Mouse (Mus musculus): Measurements from ENCODE around the gene Tcl1b1. TPM values are rescaled to one million over a fixed set of nuclear protein-coding genes. Genes with fewer than 3 reads are reported as not detected.

Tcl1b1 gene
- not detected for polyA plus RNA-seq (2017; shearing (Covaris generic))

GRCm38 (mm10) chr12:105159390-105159789 is at the start of gene Tcl1b1:
Gene Tcl1b1 (plus strand): TSS chr12:105159690.

GRCm38 (mm10) chr12:105145714-105146113 is 13.8 kb upstream of the Tcl1b1 start, which contains the start of gene Tcl1b2:
Gene Tcl1b2 (plus strand): TSS chr12:105146014.

DNA sequence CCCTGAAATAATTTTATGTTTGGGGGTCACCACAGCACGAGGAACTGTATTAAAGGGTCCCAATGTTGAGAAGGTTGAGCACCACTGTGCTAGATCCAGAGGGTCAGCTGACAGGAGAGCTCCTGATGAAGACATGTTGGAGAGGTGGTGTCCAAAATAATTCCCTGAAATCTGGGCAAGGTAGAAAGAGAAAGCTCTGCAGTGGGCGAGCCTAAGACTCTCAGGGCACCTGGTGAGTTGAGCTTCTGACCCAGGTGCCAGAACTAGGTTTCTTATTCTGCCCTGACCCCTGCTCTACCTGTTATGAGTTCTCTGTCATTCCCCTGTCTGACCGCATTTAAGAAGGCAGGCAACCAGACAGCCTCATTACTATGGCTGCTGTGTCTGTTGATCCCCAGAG is 16.6 kb downstream of the Tcl1b1 start, which contains the start of gene Tcl1b5:
Gene Tcl1b5, plus strand, starts transcription at position 301 of the 400 bp plus-strand sequence.

GRCm38 (mm10) chr12:105190743-105191142 is 31.3 kb downstream of the Tcl1b1 start, which contains the start of gene Tcl1b3:
Gene Tcl1b3 (plus strand): TSS chr12:105191043.

GRCm38 (mm10) chr12:105201657-105202056 is 42.2 kb downstream of the Tcl1b1 start, which contains the start of gene Tcl1b4:
Gene Tcl1b4 (plus strand): TSS chr12:105201957.

Other genes starting within 250 kb of the Tcl1b1 start
- gene Syne3, start 149.9 kb upstream of the Tcl1b1 start, polyA plus RNA-seq (2017; shearing (Covaris generic)), result 5.5 TPM
- 118 TPM for gene Glrx5, start 127.0 kb upstream of the Tcl1b1 start, polyA plus RNA-seq (2017; shearing (Covaris generic))
- not detected for gene Tcl1b2, start 13.7 kb upstream of the Tcl1b1 start, polyA plus RNA-seq (2017; shearing (Covaris generic))
- gene Tcl1b5, start 16.7 kb downstream of the Tcl1b1 start, polyA plus RNA-seq (2017; shearing (Covaris generic)), result not detected
- gene Tcl1b3, start 31.4 kb downstream of the Tcl1b1 start, polyA plus RNA-seq (2017; shearing (Covaris generic)), result not detected
- gene Tcl1b4, start 42.3 kb downstream of the Tcl1b1 start, polyA plus RNA-seq (2017; shearing (Covaris generic)), result not detected
- gene Tcl1, start 63.1 kb downstream of the Tcl1b1 start, polyA plus RNA-seq (2017; shearing (Covaris generic)), result 0.13 TPM
- gene Tunar, start 174.2 kb downstream of the Tcl1b1 start, polyA plus RNA-seq (2017; shearing (Covaris generic)), result not detected